9 mouse cellular contexts compared by ENCODE assay signal in the genomic region with DNA sequence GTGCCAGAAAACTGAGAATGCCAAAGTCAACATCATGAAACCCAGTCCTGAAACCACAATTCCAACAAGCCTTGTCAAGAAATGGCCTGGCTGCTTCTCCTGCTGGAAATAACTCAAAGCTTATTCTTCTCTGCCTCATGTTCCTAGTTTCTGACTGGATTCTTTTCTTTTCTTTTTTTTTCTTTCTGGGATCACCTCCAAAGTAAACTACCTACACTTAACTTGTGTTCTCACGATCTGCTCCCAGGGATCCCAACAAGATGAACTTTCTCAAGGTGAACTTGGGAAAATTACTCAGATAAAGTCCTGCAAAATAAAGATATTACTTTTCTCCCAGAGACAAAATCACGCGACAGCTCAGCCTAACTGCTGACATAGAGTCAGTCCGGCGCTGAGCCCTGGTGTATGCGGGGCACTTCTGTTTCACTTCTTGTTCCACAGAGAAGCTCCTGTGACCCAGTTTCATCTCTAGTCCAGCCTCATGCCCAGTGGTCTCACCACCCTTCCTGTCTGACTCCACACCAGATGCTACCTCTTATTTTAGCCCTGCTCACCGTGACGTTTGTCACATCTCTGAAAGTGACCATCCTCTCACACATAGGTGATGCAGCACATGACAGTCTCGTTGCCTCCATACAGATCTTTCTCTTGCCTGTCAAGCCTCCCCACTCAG. TPM values are rescaled to one million over a fixed set of nuclear protein-coding genes. Genes with fewer than 3 reads are reported as not detected.
DNase-seq lines count a peak whose midpoint lies in the region; ATAC-seq and TF ChIP-seq lines count a peak whose summit lies in the region.
"Had no signal": no experiment of that assay in that cellular context is flagged by ENCODE, and none has a peak within 500 bp of the region (broad histone marks: within the 10 kb centered on the region; RNA-seq: fewer than 3 reads in every experiment).

No protein-coding gene starts in this region.

- no peaks in the 10 kb centered on the region for H3K27me3 ChIP-seq in kidney, adult 2 months (replicated peaks; ENCODE audit: control insufficient read depth, insufficient read depth, low read length)
- H3K27me3 ChIP-seq in liver, embryonic 13.5 days, result peaks cover 13% of the 10 kb centered on the region; the same call in 1 of the 2 replicates
- no peaks in the 10 kb centered on the region for H3K27me3 ChIP-seq in stomach, embryonic 16.5 days (ENCODE audit: control insufficient read depth, insufficient read depth, low read length)

- no peaks in the 10 kb centered on the region for H3K36me3 ChIP-seq in kidney, adult 2 months (ENCODE audit: control insufficient read depth, insufficient read depth, low read length)
- no peaks in the 10 kb centered on the region for H3K36me3 ChIP-seq in liver, embryonic 13.5 days
- no peaks in the 10 kb centered on the region for H3K36me3 ChIP-seq in stomach, embryonic 16.5 days (ENCODE audit: control insufficient read depth, insufficient read depth, low read length)

- H3K9me3 ChIP-seq in liver, embryonic 13.5 days (replicated peaks), result no peaks in the 10 kb centered on the region
- H3K9me3 ChIP-seq in stomach, embryonic 16.5 days (replicated peaks; ENCODE audit: control insufficient read depth, low read length), result no peaks in the 10 kb centered on the region

- H3K4me2 ChIP-seq in liver, embryonic 13.5 days, result no peak overlapping the region
- no peak overlapping the region for H3K4me2 ChIP-seq in stomach, embryonic 16.5 days (ENCODE audit: low read depth, low read length)

- no peak for ATAC-seq in liver, embryonic 13.5 days (ENCODE audit: low read depth)
- no peak for ATAC-seq in stomach, embryonic 16.5 days (ENCODE audit: insufficient read depth, low FRiP score)

- no peak overlapping the region for H3K4me3 ChIP-seq in kidney, adult 2 months (ENCODE audit: insufficient read depth, low read depth, low read length)
- H3K4me3 ChIP-seq in liver, embryonic 13.5 days (replicated peaks), result no peak overlapping the region
- no peak overlapping the region for H3K4me3 ChIP-seq in stomach, embryonic 16.5 days (replicated peaks; ENCODE audit: low read length)

- TF ChIP-seq POLR2A in kidney, adult 2 months (IDR thresholded peaks at IDR 0.05; ENCODE audit: low read depth, low read length), result no peak

- peak overlapping the region; percentile 45; the same call in 1 of the 2 replicates for H3K27ac ChIP-seq in kidney, adult 2 months (ENCODE audit: insufficient read depth, low read depth, low read length)
- H3K27ac ChIP-seq in liver, embryonic 13.5 days, result peak overlapping the region; percentile 8; the same call in 1 of the 2 replicates
- H3K27ac ChIP-seq in stomach, embryonic 16.5 days (ENCODE audit: low read length), result peak overlapping the region; percentile 26; the same call in 1 of the 2 replicates

- WGBS in kidney, adult 2 months, result 59% methylated on average over 9 of the region's 9 CpGs
- 72% methylated on average over 9 of the region's 9 CpGs for WGBS in liver, embryonic 13.5 days (ENCODE audit: insufficient replicate concordance)
- 71% methylated on average over 9 of the region's 9 CpGs for WGBS in stomach, embryonic 16.5 days

- peaks cover 23% of the 10 kb centered on the region for H3K4me1 ChIP-seq in kidney, adult 2 months (ENCODE audit: control insufficient read depth, insufficient read depth, low read length)
- peaks cover 50% of the 10 kb centered on the region for H3K4me1 ChIP-seq in liver, embryonic 13.5 days (replicated peaks)
- H3K4me1 ChIP-seq in stomach, embryonic 16.5 days (ENCODE audit: control insufficient read depth, insufficient read depth, low read length), result peaks cover 23% of the 10 kb centered on the region

- H3K9ac ChIP-seq in liver, embryonic 13.5 days, result no peak overlapping the region; the same call in 1 of the 2 replicates
- H3K9ac ChIP-seq in stomach, embryonic 16.5 days (ENCODE audit: low read length), result no peak overlapping the region

- peak; percentile 39 for DNase-seq in kidney, adult 2 months
- DNase-seq in kidney, postnatal 25 days, result no peak
- DNase-seq in spleen, postnatal 36 days (ENCODE audit: low spot score in 2 of 2), result peak; percentile 42 to 50
- no peak for DNase-seq in spleen, postnatal 14 days (ENCODE audit: low spot score in 2 of 2)
- no peak for DNase-seq in liver, embryonic 13.5 days
- DNase-seq in urinary bladder, adult 18-20 months (ENCODE audit: low spot score in 2 of 2), result no peak
- no peak for DNase-seq in urinary bladder, postnatal 25 days (ENCODE audit: low spot score)
- DNase-seq: adrenal gland, postnatal 10 days had no signal

- TF ChIP-seq CTCF in kidney, adult 2 months (conservative IDR thresholded peaks at IDR 0.05; ENCODE audit: insufficient read depth, insufficient read length, low read depth, low read length), result no peak

RNA-seq across cellular contexts. Expression of a gene that starts 53.0 kb away (rescaled TPM):
- polyA plus RNA-seq in kidney, adult 2 months (2012; rRNA removed), result 11.2 and 14.8 TPM in 2 replicates
- 45.1 and 50.3 TPM in 2 replicates for polyA plus RNA-seq in liver, embryonic 13.5 days (2015; fragmentation: Nextera tagmentation; extraction: Ambion mirVana)
- 51.0 and 54.8 TPM in 2 replicates for polyA plus RNA-seq in stomach, embryonic 16.5 days (2015; fragmentation: Nextera tagmentation; extraction: Ambion mirVana)

Comparison
In these comparisons a context has a peak if more than half of its experiments do, and no peak if none do; other contexts are left out.
1. DNase-seq: peak in kidney, adult 2 months (single experiment) and spleen, postnatal 36 days (2 of 2); none in kidney, postnatal 25 days (0 of 2), spleen, postnatal 14 days (0 of 2), liver, embryonic 13.5 days (single experiment), urinary bladder, adult 18-20 months (0 of 2) and urinary bladder, postnatal 25 days (single experiment).
2. Peak in every context shown above with its lines, with median percentiles within 50 percentile points of each other: H3K27ac ChIP-seq.